Mouse (Mus musculus) lung, embryonic 16.5 days (tissue): ENCODE results near the gene Sik1. TPM values are rescaled to one million over a fixed set of nuclear protein-coding genes. Genes with fewer than 3 reads are reported as not detected.

Source experiments
- ATAC-seq: fragments of 200-750 bp; cut with Nextera tagmentation; 2 replicates; pipeline ENCODE4 v1.8.0; 2017; ENCODE audit warnings: low read depth, mild to moderate bottlenecking, moderate library complexity
- H3K27ac ChIP-seq: fragments of 300-500 bp; sonication (generic); 2 replicates; pipeline ENCODE4 v1.5.1; 2014; ENCODE audit warnings: mild to moderate bottlenecking, control low read depth, low read length
- H3K27me3 ChIP-seq: fragments of 300-500 bp; sonication (generic); 2 replicates; pipeline ENCODE4 v1.6.1; 2014; ENCODE audit warnings: low read depth, low read length, mixed read lengths; ENCODE audit not compliant: control insufficient read depth, insufficient read depth
- H3K36me3 ChIP-seq: fragments of 300-500 bp; sonication (generic); 2 replicates; pipeline ENCODE4 v1.6.1; 2014; ENCODE audit warnings: low read length; ENCODE audit not compliant: control insufficient read depth, insufficient read depth
- H3K4me1 ChIP-seq: fragments of 300-500 bp; sonication (generic); replicated peaks from 2 replicates; pipeline ENCODE4 v1.6.1; 2014; ENCODE audit warnings: low read length, mixed read lengths; ENCODE audit not compliant: control insufficient read depth, insufficient read depth
- H3K4me2 ChIP-seq: fragments of 300-500 bp; sonication (generic); 2 replicates; pipeline ENCODE4 v1.6.1; 2014; ENCODE audit warnings: low read depth, low read length, control low read depth
- H3K4me3 ChIP-seq: fragments of 300-500 bp; sonication (generic); 2 replicates; pipeline ENCODE4 v1.5.1; 2014; ENCODE audit warnings: mild to moderate bottlenecking, low read length, control low read depth
- H3K9ac ChIP-seq: fragments of 300-500 bp; sonication (generic); 2 replicates; pipeline ENCODE4 v1.6.1; 2014; ENCODE audit warnings: low read length, control low read depth
- H3K9me3 ChIP-seq: fragments of 300-500 bp; sonication (generic); 2 replicates; pipeline ENCODE4 v1.6.1; 2016; ENCODE audit warnings: low read length; ENCODE audit not compliant: control insufficient read depth
- WGBS: fragments of 180-500 bp; shearing (Covaris S2); extraction: QIAGEN DNeasy Blood & Tissue Kit; methylation state at CpG from one replicate; pipeline ENCODE4 v1.1.7; 2014; 5-methylcytosine and 5-hydroxymethylcytosine counted together
- polyA plus RNA-seq: library from polyadenylated mRNA; unstranded; fragments of >200 nt; fragmentation: Nextera tagmentation; extraction: Ambion mirVana; gene quantifications from 2 replicates; pipeline ENCODE4 v1.2.1, GENCODE M21; 2015

The Sik1 gene
- polyA plus RNA-seq, 1 experiment from 2014 or later, result 32.7 TPM

DNA sequence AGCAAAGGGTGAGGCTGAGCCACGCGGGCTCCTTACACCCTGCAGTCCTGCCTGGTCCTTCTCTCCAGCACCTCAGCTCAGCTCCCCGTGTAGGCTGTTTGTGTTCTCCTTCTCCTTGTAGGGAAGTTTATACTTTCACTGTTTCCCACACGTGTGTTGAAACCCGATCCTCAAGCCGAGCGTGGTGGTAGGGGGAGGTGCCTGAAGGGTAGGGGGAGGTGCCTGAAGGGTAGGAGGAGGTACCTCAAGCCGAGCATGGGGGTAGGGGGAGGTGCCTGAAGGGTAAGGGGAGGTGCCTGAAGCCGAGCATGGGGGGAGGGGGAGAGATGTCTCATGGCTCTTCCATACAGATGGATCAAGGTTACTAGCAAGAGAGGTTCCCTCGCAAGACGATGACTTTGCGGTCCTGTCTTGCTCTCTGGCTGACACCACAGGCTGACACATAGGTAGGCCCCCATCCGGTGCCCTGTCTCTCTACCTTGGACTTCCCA lies 15.4 kb upstream of the Sik1 start:
- H3K9ac ChIP-seq, result peak overlapping the region; percentile 6; the same call in 1 of the 2 replicates
- ATAC-seq, result peak; percentile 62
- 0 out of 2 replicates have a peak overlapping the region, but pooled peaks have one; percentile 17 for H3K4me2 ChIP-seq

GRCm38 (mm10) chr17:31870446-31870845 lies 14.8 kb upstream of the Sik1 start:
- Histone ChIP-seq H3K4me3 (no peak overlapping the region), H3K27me3 (no peaks in the 10 kb centered on the region), H3K4me1 (peaks cover 36% of the 10 kb centered on the region), H3K4me2 (0 out of 2 replicates have a peak overlapping the region, but pooled peaks have one; percentile 17), H3K27ac (no peak overlapping the region), H3K9ac (peak overlapping the region; percentile 6; the same call in 1 of the 2 replicates), H3K9me3 (no peaks in the 10 kb centered on the region), H3K36me3 (no peaks in the 10 kb centered on the region)
- 74% methylated on average over 9 of the region's 9 CpGs for WGBS
- ATAC-seq, result no peak

More for the DNA sequence above, 15.4 kb upstream of the Sik1 start:
- Histone ChIP-seq H3K27ac (no peak overlapping the region), H3K36me3 (no peaks in the 10 kb centered on the region), H3K9me3 (no peaks in the 10 kb centered on the region), H3K4me1 (peaks cover 31% of the 10 kb centered on the region), H3K4me3 (no peak overlapping the region), H3K27me3 (no peaks in the 10 kb centered on the region)
- 16% methylated on average over 13 of the region's 13 CpGs for WGBS

- Histone ChIP-seq H3K27me3 (no peaks in the 10 kb centered on the region), H3K4me3 (no peak overlapping the region), H3K9ac (no peak overlapping the region), H3K27ac (no peak overlapping the region), H3K4me2 (no peak overlapping the region), H3K9me3 (no peaks in the 10 kb centered on the region), H3K4me1 (peaks cover 36% of the 10 kb centered on the region), H3K36me3 (no peaks in the 10 kb centered on the region)
- WGBS, result 81% methylated on average over 4 of the region's 4 CpGs
- ATAC-seq, result no peak
These were observed 12.5 kb upstream of the Sik1 start for GRCm38 (mm10) chr17:31868076-31868475.

- H3K27ac ChIP-seq, result no peak overlapping the region
- no peaks in the 10 kb centered on the region for H3K9me3 ChIP-seq
- no peak overlapping the region for H3K4me2 ChIP-seq
- no peak overlapping the region for H3K9ac ChIP-seq
- no peaks in the 10 kb centered on the region for H3K27me3 ChIP-seq
- ATAC-seq, result no peak
- H3K36me3 ChIP-seq, result no peaks in the 10 kb centered on the region
- peaks cover 35% of the 10 kb centered on the region for H3K4me1 ChIP-seq
- no peak overlapping the region for H3K4me3 ChIP-seq
- WGBS, result 88% methylated on average over 7 of the region's 7 CpGs
These were observed 11.5 kb upstream of the Sik1 start for GRCm38 (mm10) chr17:31867061-31867460.

GRCm38 (mm10) chr17:31865636-31866035 lies 10.0 kb upstream of the Sik1 start:
- H3K36me3 ChIP-seq, result no peaks in the 10 kb centered on the region
- H3K27me3 ChIP-seq, result no peaks in the 10 kb centered on the region
- H3K9me3 ChIP-seq, result no peaks in the 10 kb centered on the region
- no peak overlapping the region for H3K4me2 ChIP-seq
- ATAC-seq, result peak; percentile 60
- H3K4me3 ChIP-seq, result no peak overlapping the region
- H3K4me1 ChIP-seq, result peaks cover 29% of the 10 kb centered on the region
- no peak overlapping the region for H3K9ac ChIP-seq
- 42% methylated on average over 7 of the region's 7 CpGs for WGBS
- peak overlapping the region; percentile 19; the same call in 1 of the 2 replicates for H3K27ac ChIP-seq

DNA sequence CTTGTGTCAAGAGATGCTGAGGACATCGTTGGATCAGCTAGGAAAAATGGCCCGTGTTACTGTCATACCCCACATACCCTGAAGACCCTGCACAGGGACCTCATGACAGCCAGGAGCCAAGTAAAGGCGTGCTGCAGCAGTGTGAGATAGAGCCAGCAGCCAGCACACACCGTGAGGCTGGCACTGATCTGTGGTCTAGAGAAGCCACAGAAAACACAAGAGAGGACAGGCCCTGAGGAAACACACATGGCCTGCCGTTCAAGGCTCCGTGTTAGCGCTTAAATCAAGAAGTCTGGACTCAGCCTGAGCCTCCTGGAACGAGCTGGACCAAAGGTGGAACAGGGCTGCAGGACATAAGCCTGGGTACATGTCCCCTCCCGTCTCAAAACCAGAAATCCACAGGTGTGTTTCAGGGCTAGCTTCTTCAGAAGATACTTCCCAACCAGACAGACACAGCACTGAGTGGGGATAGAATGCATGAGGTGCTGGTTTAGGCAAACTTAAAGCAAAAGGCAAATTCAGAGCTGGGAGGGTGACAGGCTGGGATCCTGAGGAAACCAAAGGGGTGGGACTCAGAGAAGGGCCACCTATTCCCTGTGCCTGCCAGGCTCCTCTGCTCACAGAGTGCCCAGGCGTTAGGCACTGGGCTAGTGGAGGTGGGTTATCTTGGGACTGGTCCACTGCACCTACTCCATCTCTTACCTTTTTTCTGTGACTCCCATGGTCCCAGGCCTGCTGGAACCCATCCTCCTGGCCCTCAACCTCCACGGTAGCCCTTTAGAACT lies 9.3 kb upstream of the Sik1 start:
- H3K9ac ChIP-seq, result no peak overlapping the region
- H3K27ac ChIP-seq, result no peak overlapping the region
- no peaks in the 10 kb centered on the region for H3K36me3 ChIP-seq
- no peak overlapping the region for H3K4me2 ChIP-seq
- WGBS, result 65% methylated on average over 11 of the region's 11 CpGs
- H3K9me3 ChIP-seq, result no peaks in the 10 kb centered on the region
- ATAC-seq, result no peak
- H3K4me3 ChIP-seq, result no peak overlapping the region
- peaks cover 25% of the 10 kb centered on the region for H3K4me1 ChIP-seq
- no peaks in the 10 kb centered on the region for H3K27me3 ChIP-seq

DNA sequence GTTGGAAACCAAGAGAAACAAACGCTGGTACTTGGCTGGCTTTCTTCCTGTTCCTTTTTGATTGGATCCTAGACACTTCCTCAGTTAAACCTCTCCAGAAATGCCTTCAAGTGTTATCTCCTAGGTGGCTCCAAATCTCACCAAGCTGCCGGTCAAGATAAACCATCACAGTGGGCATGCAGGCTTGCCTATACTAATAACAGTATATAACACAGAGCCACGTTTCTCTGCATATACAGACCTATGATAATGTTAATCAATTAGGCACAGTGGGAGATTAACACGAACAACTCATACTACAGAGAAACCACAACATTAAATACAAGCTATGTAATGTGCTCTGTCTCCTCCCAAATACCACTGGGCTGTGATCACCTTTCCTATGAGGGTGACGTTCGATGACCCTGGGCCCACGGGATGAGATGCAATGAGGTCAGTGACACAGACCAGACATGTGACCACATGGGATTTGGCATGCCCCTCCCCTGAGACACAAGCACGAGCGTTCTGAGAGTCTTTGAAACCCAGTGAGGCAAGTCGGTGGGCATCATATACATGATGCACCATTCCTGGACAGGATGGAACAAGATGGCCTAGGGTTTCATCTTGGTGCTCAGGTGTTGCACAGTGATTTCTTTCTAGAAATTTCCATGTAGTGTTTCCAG lies 7.7 kb upstream of the Sik1 start:
- Histone ChIP-seq H3K27me3 (no peaks in the 10 kb centered on the region), H3K4me1 (peaks cover 29% of the 10 kb centered on the region), H3K9me3 (no peaks in the 10 kb centered on the region), H3K9ac (no peak overlapping the region), H3K4me3 (no peak overlapping the region), H3K36me3 (no peaks in the 10 kb centered on the region), H3K27ac (peak overlapping the region; percentile 81; the same call in 1 of the 2 replicates), H3K4me2 (no peak overlapping the region)
- 76% methylated on average over 10 of the region's 10 CpGs for WGBS
- no peak for ATAC-seq

GRCm38 (mm10) chr17:31862136-31862535 lies 6.5 kb upstream of the Sik1 start:
- no peak overlapping the region for H3K9ac ChIP-seq
- H3K27ac ChIP-seq, result peak overlapping the region; percentile 81
- H3K27me3 ChIP-seq, result no peaks in the 10 kb centered on the region

DNA sequence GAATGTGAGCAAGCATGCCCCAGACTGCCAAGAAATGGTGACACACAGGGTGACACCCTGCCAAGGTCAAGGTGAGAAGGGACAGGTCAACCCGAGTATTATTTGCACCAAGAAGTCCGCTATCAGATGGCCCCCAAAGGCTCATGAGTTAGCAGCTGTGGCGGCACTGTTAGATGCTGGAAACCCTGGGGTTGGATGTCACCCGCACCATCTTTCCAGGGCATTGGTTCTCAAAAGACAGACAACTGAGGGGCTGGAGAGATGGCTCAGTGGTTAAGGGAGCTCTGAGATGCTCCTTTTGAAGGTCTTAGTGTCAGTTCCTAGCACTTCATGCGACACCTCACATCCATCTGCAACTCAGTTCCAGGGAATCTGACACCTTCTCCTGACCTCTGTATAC lies 6.1 kb upstream of the Sik1 start:
- H3K4me1 ChIP-seq, result peaks cover 37% of the 10 kb centered on the region

More at GRCm38 (mm10) chr17:31862136-31862535, 6.5 kb upstream of the Sik1 start:
- no peak overlapping the region for H3K4me3 ChIP-seq
- no peak overlapping the region for H3K4me2 ChIP-seq
- ATAC-seq, result peak; percentile 29; the same call in 1 of the 2 replicates
- H3K9me3 ChIP-seq, result no peaks in the 10 kb centered on the region
- no peaks in the 10 kb centered on the region for H3K36me3 ChIP-seq
- H3K4me1 ChIP-seq, result peaks cover 32% of the 10 kb centered on the region
- WGBS, result 38% methylated on average over 6 of the region's 6 CpGs

More for the DNA sequence above, 6.1 kb upstream of the Sik1 start:
- WGBS, result 71% methylated on average over 5 of the region's 5 CpGs
- no peak overlapping the region for H3K4me3 ChIP-seq
- no peak overlapping the region for H3K4me2 ChIP-seq
- H3K36me3 ChIP-seq, result no peaks in the 10 kb centered on the region
- H3K9me3 ChIP-seq, result no peaks in the 10 kb centered on the region
- no peaks in the 10 kb centered on the region for H3K27me3 ChIP-seq
- no peak overlapping the region; the same call in 1 of the 2 replicates for H3K27ac ChIP-seq
- no peak overlapping the region for H3K9ac ChIP-seq
- no peak for ATAC-seq
